Mouse (Mus musculus) layer of hippocampus, adult 11-12 months (tissue): ENCODE results near the gene Crx.
A peak's percentile ranks its signal among the peaks of the same experiment; 100 is the strongest.
"Not testable (repeated sequence)": the region's sequence is repeated elsewhere in the genome, so short reads cannot be mapped to it uniquely, and the experiment has no call there.

ENCODE experiments used
- DNase-seq: peaks from one replicate; pipeline ENCODE4 v3.0.0; 2022; ENCODE audit warnings: low spot score

Crx gene

DNA sequence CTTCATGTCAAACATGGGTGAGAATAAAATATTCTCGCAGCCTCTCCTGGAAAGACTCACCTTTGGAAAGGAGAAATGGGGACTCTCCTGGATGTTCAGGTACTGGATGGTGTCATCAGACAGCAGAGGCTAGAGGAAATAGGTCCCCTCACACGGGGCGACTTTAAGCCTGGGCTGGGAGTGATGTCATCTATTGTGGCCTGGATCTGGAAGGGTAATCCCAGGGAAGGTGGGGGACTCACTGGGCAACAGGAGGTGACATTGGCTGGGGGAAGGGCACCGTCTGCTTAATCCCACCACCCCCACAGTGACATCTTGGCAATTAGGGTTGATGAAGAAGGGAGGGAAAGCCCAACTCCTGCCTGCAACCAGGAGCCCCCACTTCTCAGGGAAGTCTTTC, at the start of gene Crx:
Gene Crx (minus strand): TSS at position 213 of the 400 bp plus-strand sequence.
- no peak for DNase-seq

DNA sequence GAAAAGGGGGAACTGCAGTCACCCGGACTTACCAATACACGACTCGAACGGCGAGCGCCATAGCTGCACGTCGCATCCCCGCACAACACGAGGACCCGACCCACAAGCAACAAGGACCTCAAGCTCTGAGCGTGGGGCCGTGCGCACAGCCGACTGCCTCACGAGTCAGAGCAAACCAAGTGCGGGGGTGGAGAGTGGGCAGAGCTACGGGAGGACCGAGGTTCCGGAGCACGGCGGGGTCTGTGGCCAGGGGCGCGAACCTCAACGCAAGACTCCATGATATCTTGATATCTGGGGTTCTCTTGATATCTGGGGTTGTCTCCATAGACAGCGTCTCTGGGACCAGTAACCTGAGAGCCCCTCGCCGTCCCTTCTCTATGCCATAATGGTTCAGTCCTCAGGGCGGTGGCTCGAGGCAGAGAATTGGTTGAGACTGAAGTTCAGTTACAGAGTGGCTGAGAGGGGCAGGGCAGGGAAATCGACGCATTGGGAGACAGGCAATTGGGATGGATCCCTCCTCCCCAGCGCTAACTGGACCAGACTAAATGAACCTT, 42.5 kb upstream of the Crx start, which contains the start of gene Selenow:
Gene Selenow (minus strand): TSS at position 183 of the 554 bp plus-strand sequence.
- DNase-seq: peak; percentile 94

DNA sequence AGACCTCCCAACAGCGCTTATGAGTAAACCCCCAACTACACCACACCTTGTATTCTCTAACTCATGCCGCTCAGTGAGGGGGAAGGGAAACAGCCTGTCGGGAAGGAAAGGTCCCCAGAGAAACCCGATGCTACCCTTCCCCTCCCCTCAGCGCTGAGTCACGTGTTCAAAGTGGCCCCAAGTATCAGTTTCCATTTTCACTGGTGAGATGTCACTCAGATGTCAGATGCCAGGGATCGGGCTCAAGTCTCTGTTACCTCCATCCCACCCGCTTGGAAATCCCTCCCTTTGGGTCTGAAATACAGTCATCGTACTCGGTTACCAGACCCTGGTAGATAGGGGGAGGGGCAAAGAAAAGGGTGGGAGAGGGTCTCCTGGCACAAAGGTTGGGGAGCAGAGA, 42.0 kb upstream of the Crx start:
- peak; percentile 27 for DNase-seq

DNA sequence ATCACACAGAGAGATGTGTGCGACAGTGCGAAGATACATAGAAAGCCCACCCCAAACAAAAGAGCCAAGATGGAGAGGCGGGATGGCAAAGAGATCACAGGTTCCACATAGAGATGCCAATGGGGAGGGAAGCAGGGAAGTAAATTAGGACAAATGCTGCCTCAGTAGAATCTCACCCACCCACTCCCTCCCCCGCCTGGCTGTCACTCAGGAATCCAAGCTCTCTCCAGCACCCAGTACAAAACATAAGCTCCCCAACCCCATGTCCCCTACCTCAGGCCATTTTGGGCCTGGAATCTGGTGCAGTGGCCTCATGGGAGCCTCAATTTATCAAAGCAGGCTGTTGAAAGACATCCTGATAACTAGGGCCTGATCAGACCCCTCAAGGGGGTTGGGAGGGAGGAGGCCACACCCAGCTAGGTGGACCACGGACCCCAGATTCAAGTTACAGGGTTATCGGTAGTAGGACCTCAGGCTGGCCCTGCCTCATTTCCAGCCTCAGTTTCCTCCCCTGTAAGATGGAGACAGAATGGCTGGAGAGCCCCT, 41.0 kb upstream of the Crx start:
- DNase-seq: no peak

DNA sequence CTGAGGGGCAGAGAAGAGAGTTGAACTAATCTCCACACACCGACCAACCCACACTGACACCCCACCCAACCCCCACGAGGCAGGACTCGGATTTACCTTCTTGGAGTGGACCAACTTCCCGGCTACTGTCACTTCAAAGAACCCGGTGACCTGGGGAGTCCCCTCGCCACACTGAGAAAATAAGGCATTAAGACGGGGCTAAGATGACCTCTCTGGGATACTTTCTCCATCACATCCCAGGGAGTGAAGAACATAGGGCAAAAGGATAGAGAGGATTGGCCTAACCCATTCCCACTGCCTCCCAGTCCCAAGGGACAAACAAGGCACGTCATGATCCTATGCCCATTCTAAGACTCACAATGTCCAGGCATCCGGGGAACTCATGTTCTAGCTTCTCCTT, 40.2 kb upstream of the Crx start:
- no peak for DNase-seq

DNA sequence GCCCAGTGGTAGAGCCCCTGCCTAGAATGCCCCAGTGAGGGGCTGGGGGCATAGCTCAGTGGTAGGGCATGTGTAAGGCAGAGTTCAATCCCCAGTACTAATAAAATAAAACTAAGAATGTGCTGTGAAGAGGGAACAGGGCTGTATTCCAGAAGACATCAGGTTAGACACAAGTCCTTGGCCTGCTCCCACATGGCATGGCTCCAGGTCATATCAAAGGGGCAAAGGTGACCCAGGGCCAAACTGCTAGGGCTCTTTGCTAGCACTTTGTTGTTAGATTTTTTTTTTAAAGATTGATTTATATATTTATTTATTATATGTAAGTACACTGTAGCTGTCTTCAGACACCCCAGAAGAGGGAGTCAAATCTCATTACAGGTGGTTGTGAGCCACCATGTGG, 38.6 kb upstream of the Crx start:
- no peak for DNase-seq

DNA sequence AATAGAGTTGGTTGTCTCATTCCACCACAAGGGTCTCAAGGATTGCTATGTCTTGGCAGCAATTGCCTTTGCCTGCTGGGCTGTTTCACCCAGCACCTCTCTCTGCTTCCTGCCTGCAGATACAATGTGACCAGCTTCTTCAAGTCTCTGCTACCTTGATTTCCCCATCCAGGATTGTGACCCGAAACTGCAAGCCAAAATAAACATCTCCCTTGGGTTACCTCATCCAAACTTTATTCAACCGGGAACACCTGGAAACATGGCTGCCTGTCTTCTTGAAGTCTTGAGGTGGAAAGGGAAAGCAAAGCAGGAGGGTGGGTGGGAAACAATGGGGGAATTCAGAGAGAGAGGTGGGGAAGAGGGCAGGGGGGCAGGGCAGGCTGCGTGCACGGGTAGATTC, 37.2 kb upstream of the Crx start:
- no peak for DNase-seq

DNA sequence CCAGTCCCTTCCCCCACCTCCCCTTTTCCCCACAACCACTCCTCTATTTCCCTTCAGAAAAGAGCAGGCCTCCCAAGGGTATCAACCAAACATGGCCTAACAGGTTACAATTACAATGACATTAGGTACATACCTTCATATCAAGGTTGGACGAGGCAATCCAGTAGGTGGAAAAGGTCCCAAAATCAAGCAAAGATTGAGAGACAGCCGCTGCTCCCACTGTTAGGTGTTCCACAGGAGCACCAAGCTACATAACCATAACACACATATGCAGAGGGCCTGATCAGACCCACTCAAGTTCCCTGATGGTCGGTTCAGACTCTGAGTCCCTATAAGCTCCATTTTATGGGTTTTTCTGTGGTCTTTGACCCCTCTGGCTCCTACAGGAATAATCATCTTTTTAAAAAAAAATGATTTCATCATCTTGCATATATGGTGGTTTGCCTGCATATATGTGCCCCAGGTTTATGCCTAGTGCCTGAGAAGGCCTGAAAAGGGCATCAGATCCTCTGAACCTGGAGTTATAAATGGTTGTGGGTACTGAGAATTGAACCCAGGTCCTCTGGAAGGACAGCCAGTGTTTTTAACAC, 36.5 kb upstream of the Crx start:
- DNase-seq: no peak

DNA sequence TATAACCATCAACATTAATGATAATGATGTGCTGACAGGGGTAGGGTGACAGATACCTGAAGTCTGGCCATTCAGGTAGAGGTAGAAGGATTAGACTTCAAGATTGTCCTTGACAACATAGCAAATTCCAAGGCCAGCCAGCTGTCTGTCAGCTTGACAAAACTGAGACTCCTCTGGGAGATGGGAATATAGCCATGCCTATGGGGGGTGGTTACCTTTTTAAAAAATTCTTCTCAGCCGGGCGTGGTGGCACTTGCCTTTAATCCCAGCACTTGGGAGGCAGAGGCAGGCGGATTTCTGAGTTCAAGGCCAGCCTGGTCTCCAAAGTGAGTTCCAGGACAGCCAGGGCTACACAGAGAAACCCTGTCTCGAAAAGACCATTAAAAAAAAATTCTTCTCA, 35.9 kb upstream of the Crx start:
- not testable (repeated sequence) for DNase-seq

DNA sequence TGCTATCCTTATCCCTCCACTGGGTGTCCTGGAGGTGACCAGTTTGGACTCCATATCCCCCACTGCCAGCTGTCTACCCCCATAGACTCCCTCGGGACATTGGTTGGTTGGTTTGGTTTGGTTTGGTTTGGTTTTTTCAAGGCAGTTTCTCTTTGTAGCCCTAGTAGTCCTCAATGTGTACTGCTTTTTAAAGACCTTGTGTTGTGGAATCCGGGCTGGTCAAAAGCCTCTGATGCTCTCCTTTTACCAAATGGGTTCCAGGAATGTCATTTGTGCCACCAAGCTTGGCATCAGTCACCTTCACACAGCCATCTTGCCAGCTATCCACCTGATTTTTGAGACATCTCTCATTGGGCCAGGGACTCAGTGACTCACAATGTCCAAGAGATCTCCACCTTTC, 35.0 kb upstream of the Crx start:
- no peak for DNase-seq

DNA sequence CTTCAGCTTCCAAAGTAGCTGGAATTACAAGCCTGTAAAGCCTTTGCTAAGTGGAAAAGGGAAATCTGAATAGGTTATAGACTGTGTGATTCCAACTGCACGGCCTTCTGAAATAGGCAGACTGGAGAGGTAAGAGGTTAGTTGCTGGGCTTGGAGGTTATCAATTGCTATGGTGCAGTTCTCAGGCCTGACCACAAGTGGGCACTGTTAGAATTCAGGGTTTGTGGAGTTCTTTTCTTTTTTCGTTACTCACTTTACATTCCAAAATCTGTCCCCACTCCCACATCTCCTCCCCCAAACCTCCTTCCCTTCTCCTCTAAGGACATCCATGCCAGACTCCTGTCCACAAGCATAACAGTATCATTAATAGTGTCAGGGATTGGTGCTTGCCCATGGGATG, 34.5 kb upstream of the Crx start:
- DNase-seq: no peak

DNA sequence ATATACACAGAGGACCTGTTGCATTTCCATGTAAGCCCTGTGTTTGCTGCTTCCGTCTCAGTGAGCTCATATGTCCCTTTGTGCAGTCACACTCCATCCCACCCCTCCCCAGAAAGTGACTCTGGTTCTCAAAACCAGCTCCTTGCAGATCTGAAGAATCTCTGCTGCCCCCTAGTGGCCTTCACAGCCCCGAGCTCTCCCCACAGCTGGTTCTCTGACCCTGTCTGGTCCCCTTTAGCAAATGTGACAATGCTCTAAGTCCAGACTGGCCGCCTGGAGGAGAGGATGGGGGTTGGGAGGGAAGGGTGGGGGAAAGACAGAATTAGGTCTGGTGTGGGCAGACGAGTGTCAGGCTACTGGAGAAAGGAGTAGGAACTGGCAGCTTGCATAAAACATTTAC, 32.4 kb upstream of the Crx start:
- DNase-seq: peak; percentile 79

DNA sequence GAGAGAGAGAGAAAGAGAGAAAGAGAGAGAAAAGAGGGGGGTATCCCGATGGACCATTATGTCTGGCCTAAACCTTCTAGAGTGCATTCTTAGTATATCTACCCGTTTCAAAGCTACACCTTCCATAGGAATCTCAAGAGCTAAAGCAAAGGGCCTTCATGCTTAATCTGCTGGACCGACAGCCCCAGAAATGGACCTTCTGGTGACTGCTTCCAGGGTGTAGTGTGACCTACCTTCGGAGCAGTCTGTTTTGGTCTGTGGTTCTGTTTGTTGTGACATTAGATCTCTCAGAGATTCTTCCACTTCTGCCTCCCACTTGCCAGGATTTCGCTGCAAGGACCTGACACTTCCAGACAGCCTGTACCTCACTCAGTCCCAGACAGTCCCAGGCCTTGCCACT, 30.8 kb upstream of the Crx start:
- DNase-seq: no peak

DNA sequence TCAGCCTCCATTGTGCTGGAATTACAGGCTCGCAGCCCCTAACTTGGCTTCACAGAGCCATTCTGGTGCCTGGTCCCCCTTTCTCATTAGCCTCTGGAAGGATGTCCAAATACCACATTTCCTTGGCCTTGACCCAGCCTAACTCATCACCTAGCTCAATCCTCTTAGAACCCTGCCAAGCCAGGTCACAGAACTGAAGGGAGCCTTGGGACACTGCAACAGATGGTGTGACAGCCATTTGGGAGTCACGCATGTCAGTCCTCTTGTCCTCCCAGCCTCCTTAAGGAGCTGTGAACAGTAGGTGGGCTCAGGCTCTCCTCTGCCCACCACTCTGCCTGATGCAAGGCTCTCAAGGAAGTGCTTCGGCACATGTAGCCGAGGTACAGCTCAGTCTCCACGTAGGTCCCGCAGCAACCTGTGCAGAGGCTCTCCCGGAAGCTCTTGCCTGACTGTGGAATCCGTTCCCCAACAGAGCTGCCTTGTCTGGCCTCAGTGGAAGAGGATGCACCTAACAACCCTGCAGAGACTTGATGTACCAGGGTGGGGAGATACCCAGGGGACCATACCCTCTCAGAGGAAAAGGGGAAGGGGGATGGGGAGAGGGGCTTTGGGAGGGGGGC, 28.3 kb upstream of the Crx start:
- no peak for DNase-seq

DNA sequence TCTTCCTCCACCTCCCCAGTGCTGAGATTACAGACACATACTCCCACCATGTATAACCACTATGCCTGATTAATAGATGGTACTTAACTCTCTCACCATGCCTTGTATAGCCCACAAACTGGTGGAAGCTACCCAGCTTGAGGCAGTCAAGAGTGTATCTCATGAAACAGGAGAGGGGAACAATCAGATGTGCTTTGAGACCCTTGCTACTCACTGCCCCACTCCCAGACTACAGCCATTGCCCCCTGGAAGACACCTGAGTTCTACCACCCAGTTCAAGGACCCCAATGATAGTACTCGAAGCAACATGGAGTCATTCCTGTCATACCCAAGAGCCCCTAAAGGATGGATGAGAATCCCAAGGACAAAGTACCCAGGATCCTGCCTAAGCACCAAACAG, 26.8 kb upstream of the Crx start:
- DNase-seq: no peak

DNA sequence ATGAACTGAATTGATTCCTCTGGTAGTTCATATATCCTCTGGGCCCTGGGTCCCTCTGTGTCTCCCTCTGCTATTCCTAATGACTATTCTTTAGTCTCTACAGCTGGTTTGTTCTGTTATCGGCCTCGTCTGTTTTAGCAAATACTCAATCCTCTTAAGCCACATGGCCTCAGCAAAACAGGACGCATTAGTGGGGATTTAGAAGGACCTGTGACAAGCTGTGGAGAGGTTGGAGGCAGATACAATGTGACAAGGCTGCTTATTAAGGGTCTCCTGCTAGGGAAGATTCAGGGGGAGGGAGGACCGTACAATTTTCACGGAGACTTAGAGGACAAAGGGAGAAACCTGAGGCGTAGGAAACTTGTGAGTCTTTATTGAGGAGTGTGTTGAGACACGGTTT, 26.1 kb upstream of the Crx start:
- no peak for DNase-seq

DNA sequence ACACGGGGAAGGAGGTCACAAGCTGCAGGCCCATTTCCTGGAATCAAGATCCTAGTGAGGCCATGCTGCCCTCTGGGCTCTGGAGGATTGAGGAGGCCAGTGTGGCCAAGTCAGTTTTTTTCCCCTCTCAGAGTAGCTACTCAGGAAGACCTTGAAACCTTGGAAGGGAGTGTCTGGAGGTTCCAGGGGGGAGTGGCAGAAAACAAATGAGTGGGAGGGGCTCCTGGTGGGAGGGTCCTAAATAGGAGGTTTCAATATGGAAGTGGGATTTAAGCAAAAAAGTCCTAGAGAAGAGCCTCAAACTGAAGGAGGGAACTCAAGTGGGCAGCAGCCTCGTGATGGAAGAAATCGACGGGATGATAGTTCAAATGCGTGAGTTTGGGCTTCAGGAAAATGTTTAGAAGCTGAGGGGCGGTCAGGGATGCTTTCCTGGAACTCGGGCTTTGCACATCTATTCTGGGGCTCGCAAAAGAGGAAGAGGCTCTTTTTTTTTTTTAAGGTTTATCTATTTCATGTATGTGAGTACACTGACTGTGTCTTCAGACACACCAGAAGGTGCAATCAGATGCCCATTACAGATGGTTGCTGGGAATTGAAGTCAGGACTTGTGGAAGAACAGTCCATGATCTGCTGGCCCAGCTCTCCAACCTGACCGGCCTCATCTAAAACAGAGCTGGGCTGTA, 21.7 kb upstream of the Crx start:
- DNase-seq: no peak

DNA sequence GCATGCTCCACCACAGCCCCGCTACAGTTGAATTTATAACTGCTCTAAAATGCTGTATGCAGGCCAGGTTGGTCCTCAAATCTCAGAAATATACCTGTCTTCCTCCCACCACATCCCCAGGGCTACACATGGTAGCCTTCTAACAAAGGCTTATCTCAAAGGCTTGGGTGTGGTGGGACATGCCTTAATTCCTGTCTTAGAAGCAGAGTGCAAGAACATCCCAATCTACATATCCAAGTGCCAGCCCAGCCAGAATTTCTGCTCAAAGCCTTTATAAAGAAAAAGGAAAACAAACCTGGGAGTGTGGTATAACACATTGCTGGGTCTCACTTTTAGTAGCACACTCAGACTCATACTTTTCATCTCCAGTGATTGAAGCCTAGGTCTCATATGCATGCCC, 14.5 kb upstream of the Crx start:
- DNase-seq: no peak

DNA sequence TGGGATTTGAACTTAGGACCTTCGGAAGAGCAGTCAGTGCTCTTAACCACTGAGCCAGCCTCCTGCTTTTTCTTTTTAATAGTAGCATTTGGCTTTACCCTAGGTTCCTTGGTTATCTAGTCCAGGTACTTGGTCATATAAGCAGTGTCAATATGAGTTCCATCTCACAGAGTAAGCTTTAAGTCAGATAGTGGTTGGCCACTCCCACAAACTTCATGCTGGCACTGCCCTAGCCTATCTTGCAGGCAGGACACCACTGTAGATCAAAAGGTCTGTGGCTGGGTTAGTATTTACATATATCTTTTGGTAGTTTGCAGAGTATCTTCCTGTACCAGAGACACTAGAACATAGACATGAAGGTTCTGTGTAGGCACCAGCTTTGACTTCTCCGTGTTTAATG, 4.4 kb upstream of the Crx start:
- no peak for DNase-seq

DNA sequence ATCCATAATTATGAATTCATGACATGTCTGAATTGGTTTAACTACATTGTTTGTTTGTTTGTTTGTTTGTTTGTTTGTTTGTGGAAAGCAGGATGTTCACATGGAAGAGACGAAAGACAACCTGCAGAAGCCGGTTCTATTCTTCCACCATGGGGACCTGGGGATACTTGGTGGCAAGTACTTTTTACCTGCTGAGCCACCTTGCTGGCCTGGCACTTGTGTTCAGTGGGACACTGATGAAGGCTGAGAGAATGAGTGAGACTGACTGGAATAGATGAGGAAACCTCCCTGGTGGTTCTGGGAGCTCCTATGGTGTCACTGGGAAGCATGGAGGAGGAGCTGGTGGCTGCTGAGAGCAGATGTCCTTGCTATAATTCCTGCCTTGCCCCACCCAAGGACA, 2.5 kb upstream of the Crx start, which contains the start of gene Crxos:
Gene Crxos (plus strand): TSS at position 301 of the 400 bp plus-strand sequence.
- no peak for DNase-seq

DNA sequence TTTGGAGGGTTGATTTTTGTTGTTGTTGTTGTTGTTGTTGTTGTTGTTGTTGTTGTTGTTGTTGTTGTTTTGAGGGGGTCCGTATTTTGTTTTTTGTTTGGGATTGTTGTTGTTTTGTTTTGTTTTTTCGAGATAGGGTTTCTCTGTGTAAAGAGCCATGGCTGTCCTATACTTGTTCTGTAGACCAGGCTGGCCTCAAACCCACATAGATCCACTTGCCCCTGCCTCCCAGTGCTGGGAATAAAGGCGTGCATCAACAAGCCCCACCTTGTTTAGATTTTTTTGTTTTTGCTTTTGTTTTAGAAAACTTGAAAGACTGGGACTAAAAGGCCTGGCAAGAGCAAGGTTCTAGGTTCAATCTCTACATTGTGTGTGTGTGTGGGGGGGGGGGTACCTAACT, 2.1 kb upstream of the Crx start:
- no peak for DNase-seq

DNA sequence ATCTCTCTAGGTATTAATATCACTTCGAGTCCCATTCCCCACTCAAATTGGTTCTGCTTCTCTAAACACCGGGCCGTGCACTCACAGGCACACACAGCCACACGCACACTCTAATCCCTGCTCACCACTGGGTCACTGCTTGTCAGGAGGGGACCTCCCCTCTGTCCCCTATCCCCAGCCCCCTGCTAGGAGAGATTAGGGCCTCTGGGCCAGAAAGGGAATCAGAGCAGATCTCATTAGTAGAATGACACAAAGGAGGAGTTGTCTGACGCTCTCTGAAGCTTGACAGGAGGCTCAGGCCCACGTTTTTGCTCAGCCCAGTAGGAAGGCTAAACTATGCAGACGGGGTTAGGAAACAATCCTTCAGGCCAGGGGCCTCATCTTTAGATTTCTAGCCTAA, 1.6 kb upstream of the Crx start:
- DNase-seq: no peak

DNA sequence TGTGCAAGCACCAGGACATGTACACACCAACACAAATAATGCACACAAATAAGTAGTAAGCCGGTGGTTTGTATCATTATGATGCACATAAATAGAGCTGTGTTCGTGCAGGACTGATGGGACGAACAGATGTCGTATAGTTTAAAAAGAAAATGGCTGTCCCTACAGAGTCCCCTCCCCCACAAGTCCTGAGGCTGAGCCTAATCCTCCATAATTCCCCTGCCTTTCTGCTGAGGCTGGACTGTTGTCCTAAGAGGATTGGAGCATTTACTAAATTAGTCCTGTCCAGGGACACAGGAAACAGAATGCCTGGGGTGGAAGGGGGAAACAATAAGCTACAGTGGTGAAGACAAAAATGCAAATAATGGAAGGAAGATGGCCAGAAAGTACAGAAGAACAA, 15.7 kb downstream of the Crx start:
- no peak for DNase-seq
